Mouse (Mus musculus): ENCODE measurements around the gene Kcnab2. TPM values are rescaled to one million over a fixed set of nuclear protein-coding genes. Genes with fewer than 3 reads are reported as not detected.

The Kcnab2 gene
- polyA plus RNA-seq, 1 experiment from 2014 or later, result 19.3 TPM

GRCm38 (mm10) chr4:152362180-152362579 is 115.5 kb downstream of the Kcnab2 start:
- H3K4me1 ChIP-seq, result peaks cover 16% of the 10 kb centered on the region
- ATAC-seq (ENCODE audit: low FRiP score), result no peak
- H3K4me2 ChIP-seq (replicated peaks), result no peak overlapping the region
- 72% methylated on average over 9 of the region's 9 CpGs for WGBS
- peaks cover 42% of the 10 kb centered on the region for H3K27me3 ChIP-seq
- H3K27ac ChIP-seq, result no peak overlapping the region
- no peak overlapping the region for H3K4me3 ChIP-seq
- H3K9me3 ChIP-seq (replicated peaks), result no peaks in the 10 kb centered on the region
- H3K36me3 ChIP-seq, result no peaks in the 10 kb centered on the region
- no peak overlapping the region for H3K9ac ChIP-seq

- H3K27ac ChIP-seq, result no peak overlapping the region
- no peak overlapping the region for H3K9ac ChIP-seq
- H3K36me3 ChIP-seq, result no peaks in the 10 kb centered on the region
- under 1% methylated on average over 21 of the region's 24 CpGs for WGBS
- peak overlapping the region; percentile 36 for H3K4me2 ChIP-seq (replicated peaks)
- H3K27me3 ChIP-seq, result peaks cover 34% of the 10 kb centered on the region
- ATAC-seq (ENCODE audit: low FRiP score), result peak; percentile 46; the same call in 1 of the 2 replicates
- H3K4me1 ChIP-seq, result peaks cover 16% of the 10 kb centered on the region
- no peaks in the 10 kb centered on the region for H3K9me3 ChIP-seq (replicated peaks)
- H3K4me3 ChIP-seq, result 0 out of 2 replicates have a peak overlapping the region, but pooled peaks have one; percentile 0
Measured at GRCm38 (mm10) chr4:152360855-152361254, 116.8 kb downstream of the Kcnab2 start.

- Histone ChIP-seq H3K4me2 (replicated peaks) (no peak overlapping the region), H3K9ac (no peak overlapping the region), H3K4me3 (no peak overlapping the region), H3K36me3 (no peaks in the 10 kb centered on the region), H3K27ac (no peak overlapping the region), H3K9me3 (replicated peaks) (no peaks in the 10 kb centered on the region), H3K27me3 (peaks cover 35% of the 10 kb centered on the region), H3K4me1 (peaks cover 8% of the 10 kb centered on the region)
- ATAC-seq (ENCODE audit: low FRiP score), result no peak
- 7% methylated on average over 11 of the region's 11 CpGs for WGBS
Measured at GRCm38 (mm10) chr4:152359700-152360099, 118.0 kb downstream of the Kcnab2 start.

- peaks cover 62% of the 10 kb centered on the region for H3K27me3 ChIP-seq
- 77% methylated on average over 7 of the region's 7 CpGs for WGBS
Measured at GRCm38 (mm10) chr4:152355672-152356071, 122.0 kb downstream of the Kcnab2 start.

GRCm38 (mm10) chr4:152353886-152354637 is 123.6 kb downstream of the Kcnab2 start:
- H3K27me3 ChIP-seq, result peaks cover 58% of the 10 kb centered on the region
- H3K9ac ChIP-seq, result no peak overlapping the region
- no peak overlapping the region for H3K27ac ChIP-seq
- peaks cover 27% of the 10 kb centered on the region for H3K4me1 ChIP-seq
- ATAC-seq (ENCODE audit: low FRiP score), result no peak
- no peak overlapping the region for H3K4me2 ChIP-seq (replicated peaks)
- H3K36me3 ChIP-seq, result no peaks in the 10 kb centered on the region
- H3K4me3 ChIP-seq, result no peak overlapping the region
- whole genome bisulfite sequencing, result 82% methylated on average over 14 of the region's 14 CpGs
- no peaks in the 10 kb centered on the region for H3K9me3 ChIP-seq (replicated peaks)

More at GRCm38 (mm10) chr4:152355672-152356071, 122.0 kb downstream of the Kcnab2 start:
- H3K27ac ChIP-seq, result no peak overlapping the region
- no peak for ATAC-seq (ENCODE audit: low FRiP score)
- H3K4me3 ChIP-seq, result no peak overlapping the region
- H3K4me1 ChIP-seq, result peaks cover 17% of the 10 kb centered on the region
- H3K9ac ChIP-seq, result no peak overlapping the region
- H3K9me3 ChIP-seq (replicated peaks), result no peaks in the 10 kb centered on the region
- H3K36me3 ChIP-seq, result no peaks in the 10 kb centered on the region
- H3K4me2 ChIP-seq (replicated peaks), result no peak overlapping the region

- no peaks in the 10 kb centered on the region for H3K36me3 ChIP-seq
- H3K4me3 ChIP-seq, result no peak overlapping the region
- peaks cover 30% of the 10 kb centered on the region for H3K4me1 ChIP-seq
- 13% methylated on average over 14 of the region's 14 CpGs for WGBS
- no peaks in the 10 kb centered on the region for H3K9me3 ChIP-seq (replicated peaks)
- peak; percentile 15; the same call in 1 of the 2 replicates for ATAC-seq (ENCODE audit: low FRiP score)
- H3K27ac ChIP-seq, result no peak overlapping the region
- H3K4me2 ChIP-seq (replicated peaks), result no peak overlapping the region
- H3K27me3 ChIP-seq, result peaks cover 68% of the 10 kb centered on the region
- H3K9ac ChIP-seq, result no peak overlapping the region
Measured at GRCm38 (mm10) chr4:152351422-152352305, 126.0 kb downstream of the Kcnab2 start.

GRCm38 (mm10) chr4:152350722-152351421 is 126.8 kb downstream of the Kcnab2 start:
- peaks cover 30% of the 10 kb centered on the region for H3K4me1 ChIP-seq
- 39% methylated on average over 8 of the region's 8 CpGs for WGBS
- no peak overlapping the region for H3K4me3 ChIP-seq
- no peak overlapping the region for H3K9ac ChIP-seq
- peaks cover 68% of the 10 kb centered on the region for H3K27me3 ChIP-seq
- ATAC-seq (ENCODE audit: low FRiP score), result no peak
- no peak overlapping the region for H3K4me2 ChIP-seq (replicated peaks)
- no peaks in the 10 kb centered on the region for H3K9me3 ChIP-seq (replicated peaks)
- H3K27ac ChIP-seq, result no peak overlapping the region
- H3K36me3 ChIP-seq, result no peaks in the 10 kb centered on the region

GRCm38 (mm10) chr4:152349837-152350381 is 127.8 kb downstream of the Kcnab2 start:
- Histone ChIP-seq H3K9ac (peak overlapping the region; percentile 48; the same call in 1 of the 2 replicates), H3K4me3 (0 out of 2 replicates have a peak overlapping the region, but pooled peaks have one; percentile 7), H3K9me3 (replicated peaks) (no peaks in the 10 kb centered on the region), H3K36me3 (no peaks in the 10 kb centered on the region), H3K4me2 (replicated peaks) (peak overlapping the region; percentile 44), H3K4me1 (peaks cover 30% of the 10 kb centered on the region), H3K27me3 (peaks cover 68% of the 10 kb centered on the region), H3K27ac (peak overlapping the region; percentile 77)
- peak; percentile 44 for ATAC-seq (ENCODE audit: low FRiP score)
- 8% methylated on average over 15 of the region's 17 CpGs for WGBS

- Histone ChIP-seq H3K4me1 (peaks cover 16% of the 10 kb centered on the region), H3K4me2 (replicated peaks) (no peak overlapping the region), H3K36me3 (no peaks in the 10 kb centered on the region), H3K4me3 (no peak overlapping the region), H3K27me3 (peaks cover 58% of the 10 kb centered on the region), H3K27ac (no peak overlapping the region), H3K9me3 (replicated peaks) (no peaks in the 10 kb centered on the region), H3K9ac (no peak overlapping the region)
- WGBS, result 57% methylated on average over 7 of the region's 7 CpGs
- ATAC-seq (ENCODE audit: low FRiP score), result no peak
Measured at GRCm38 (mm10) chr4:152345120-152345889, 132.4 kb downstream of the Kcnab2 start.

GRCm38 (mm10) chr4:152344651-152345050 is 133.0 kb downstream of the Kcnab2 start:
- Histone ChIP-seq H3K27me3 (peaks cover 60% of the 10 kb centered on the region), H3K4me3 (no peak overlapping the region)

GRCm38 (mm10) chr4:152343296-152343695 is 134.4 kb downstream of the Kcnab2 start:
- Histone ChIP-seq H3K27ac (no peak overlapping the region), H3K9me3 (replicated peaks) (no peaks in the 10 kb centered on the region), H3K27me3 (peaks cover 56% of the 10 kb centered on the region), H3K36me3 (no peaks in the 10 kb centered on the region), H3K4me1 (peaks cover 21% of the 10 kb centered on the region), H3K9ac (no peak overlapping the region), H3K4me3 (no peak overlapping the region), H3K4me2 (replicated peaks) (no peak overlapping the region)
- ATAC-seq (ENCODE audit: low FRiP score), result no peak
- 12% methylated on average over 5 of the region's 5 CpGs for WGBS

More at GRCm38 (mm10) chr4:152344651-152345050, 133.0 kb downstream of the Kcnab2 start:
- Histone ChIP-seq H3K36me3 (no peaks in the 10 kb centered on the region), H3K9me3 (replicated peaks) (no peaks in the 10 kb centered on the region), H3K9ac (no peak overlapping the region), H3K4me2 (replicated peaks) (no peak overlapping the region), H3K27ac (no peak overlapping the region), H3K4me1 (peaks cover 17% of the 10 kb centered on the region)
- ATAC-seq (ENCODE audit: low FRiP score), result no peak
- 68% methylated on average over 7 of the region's 7 CpGs for WGBS

All from hindbrain, embryonic 12.5 days (tissue).